Comparison of ENCODE assay signal across 8 mouse cellular contexts in genomic region chr2:118901175-118902031, GRCm38 (mm10). TPM values are rescaled to one million over a fixed set of nuclear protein-coding genes. Genes with fewer than 3 reads are reported as not detected.
DNase-seq lines count a peak whose midpoint lies in the region; ATAC-seq lines count a peak whose summit lies in the region.

No protein-coding gene starts in this region.

- peak overlapping the region; percentile 93 for H3K27ac ChIP-seq in hindbrain, embryonic 12.5 days

- peak overlapping the region; percentile 71 for H3K4me2 ChIP-seq in hindbrain, embryonic 12.5 days (replicated peaks)

- WGBS in hindbrain, embryonic 12.5 days = under 1% methylated on average over 60 of the region's 120 CpGs

- peak overlapping the region; percentile 96 for H3K4me3 ChIP-seq in hindbrain, embryonic 12.5 days

- peak; percentile 89 for ATAC-seq in hindbrain, embryonic 12.5 days (ENCODE audit: low FRiP score)

- peaks cover 68% of the 10 kb centered on the region for H3K4me1 ChIP-seq in hindbrain, embryonic 12.5 days

- peak overlapping the region; percentile 93 for H3K9ac ChIP-seq in hindbrain, embryonic 12.5 days

- H3K27me3 ChIP-seq in hindbrain, embryonic 12.5 days = peaks cover 47% of the 10 kb centered on the region

- peak; percentile 97 for DNase-seq in NIH3T3 (ENCODE audit: low read depth)
- peak; percentile 99 for DNase-seq in cerebellum, postnatal 10 days
- DNase-seq in frontal cortex, postnatal 10 days (ENCODE audit: low spot score in 2 of 2) = peak; percentile 95 to 98
- DNase-seq in layer of hippocampus, postnatal 25 days (ENCODE audit: extremely low spot score in 1 of 2, low spot score in 1 of 2) = peak; percentile 91 to 96
- peak; percentile 98 for DNase-seq in lung, postnatal 25 days (ENCODE audit: low spot score)
- DNase-seq in retina, embryonic 14.5 days (ENCODE audit: low spot score) = peak; percentile 94
- DNase-seq in thymus, postnatal 4 days = peak; percentile 98

- H3K9me3 ChIP-seq in hindbrain, embryonic 12.5 days (replicated peaks) = no peaks in the 10 kb centered on the region

- no peaks in the 10 kb centered on the region for H3K36me3 ChIP-seq in hindbrain, embryonic 12.5 days

RNA-seq across cellular contexts. Expression of gene Bahd1, which starts 1.2 kb away (rescaled TPM):
- 6.7 and 6.8 TPM in 2 replicates for polyA plus RNA-seq in hindbrain, embryonic 12.5 days (2016; fragmentation: Nextera tagmentation; extraction: Ambion mirVana)
- total RNA-seq in layer of hippocampus, postnatal 25 days (2021) = 10 to 100 TPM; 45.6 to 52.9 TPM

RNA-seq across cellular contexts. Expression of gene Chst14, which starts 24.9 kb away (rescaled TPM):
- 26.9 and 29.6 TPM in 2 replicates for polyA plus RNA-seq in hindbrain, embryonic 12.5 days (2016; fragmentation: Nextera tagmentation; extraction: Ambion mirVana)
- total RNA-seq in layer of hippocampus, postnatal 25 days (2021) = 1 to 10 TPM; 3.0 to 3.2 TPM

RNA-seq across cellular contexts. Expression of gene Ivd, which starts 39.6 kb away (rescaled TPM):
- polyA plus RNA-seq in hindbrain, embryonic 12.5 days (2016; fragmentation: Nextera tagmentation; extraction: Ambion mirVana) = 53.8 and 56.8 TPM in 2 replicates
- total RNA-seq in layer of hippocampus, postnatal 25 days (2021) = 100 to 1,000 TPM in 1 of 2 experiments, 10 to 100 TPM in 1; 85.9 to 101 TPM

Comparison
In these comparisons a context has a peak if more than half of its experiments do, and no peak if none do; other contexts are left out.
1. Peak in every context shown above with its lines: DNase-seq, ATAC-seq, H3K4me3 ChIP-seq and H3K27ac ChIP-seq.